Mouse (Mus musculus): Measurements from ENCODE around the gene Kcna3. TPM values are rescaled to one million over a fixed set of nuclear protein-coding genes. Genes with fewer than 3 reads are reported as not detected.

The Kcna3 gene
- polyA plus RNA-seq (2014; fragmentation: Illumina TruSeq; extraction: RNeasy Lipid Tissue Mini Kit (QIAGEN cat#74804); ENCODE audit: low read depth, low replicate concordance) = not detected

GRCm38 (mm10) chr3:107035521-107036457 is at the start of gene Kcna3:
Gene Kcna3, plus strand, starts transcription at chr3:107036169.

Other genes starting within 250 kb of the Kcna3 start
- gene Cd53, start 246.0 kb upstream of the Kcna3 start, polyA plus RNA-seq (2014; fragmentation: Illumina TruSeq; extraction: RNeasy Lipid Tissue Mini Kit (QIAGEN cat#74804); ENCODE audit: low read depth, low replicate concordance) = 43.3 TPM
- not detected for gene Olfr266, start 209.9 kb upstream of the Kcna3 start, polyA plus RNA-seq (2014; fragmentation: Illumina TruSeq; extraction: RNeasy Lipid Tissue Mini Kit (QIAGEN cat#74804); ENCODE audit: low read depth, low replicate concordance)
- 1.6 TPM for gene Kcna2, start 65.0 kb downstream of the Kcna3 start, polyA plus RNA-seq (2014; fragmentation: Illumina TruSeq; extraction: RNeasy Lipid Tissue Mini Kit (QIAGEN cat#74804); ENCODE audit: low read depth, low replicate concordance)
- not detected for gene Kcna10, start 146.9 kb downstream of the Kcna3 start, polyA plus RNA-seq (2014; fragmentation: Illumina TruSeq; extraction: RNeasy Lipid Tissue Mini Kit (QIAGEN cat#74804); ENCODE audit: low read depth, low replicate concordance)
- gene Cym, start 185.6 kb downstream of the Kcna3 start, polyA plus RNA-seq (2014; fragmentation: Illumina TruSeq; extraction: RNeasy Lipid Tissue Mini Kit (QIAGEN cat#74804); ENCODE audit: low read depth, low replicate concordance) = not detected
- not detected for gene A630076J17Rik, start 194.4 kb downstream of the Kcna3 start, polyA plus RNA-seq (2014; fragmentation: Illumina TruSeq; extraction: RNeasy Lipid Tissue Mini Kit (QIAGEN cat#74804); ENCODE audit: low read depth, low replicate concordance)
- gene Prok1, start 203.5 kb downstream of the Kcna3 start, polyA plus RNA-seq (2014; fragmentation: Illumina TruSeq; extraction: RNeasy Lipid Tissue Mini Kit (QIAGEN cat#74804); ENCODE audit: low read depth, low replicate concordance) = not detected
- gene Lamtor5, start 242.7 kb downstream of the Kcna3 start, polyA plus RNA-seq (2014; fragmentation: Illumina TruSeq; extraction: RNeasy Lipid Tissue Mini Kit (QIAGEN cat#74804); ENCODE audit: low read depth, low replicate concordance) = 179 TPM

Measured in adrenal gland, adult 10 weeks (tissue).